Mouse (Mus musculus) urinary bladder, postnatal 36 days (tissue): ENCODE results near the gene Tmem54.
A peak's percentile ranks its signal among the peaks of the same experiment; 100 is the strongest.

Experiments used
- DNase-seq, 2 experiments: peaks; one replicate each; pipeline ENCODE4 v3.0.0; 2022; ENCODE audit warnings: low spot score in 2 of 2, mixed read lengths in 1 of 2

Gene Tmem54

GRCm38 (mm10) chr4:129105356-129105755 lies at the start of gene Tmem54:
Gene Tmem54, plus strand, starts transcription at chr4:129105548.
- peak; percentile 73 to 76 for DNase-seq

- no peak for DNase-seq
These were observed 49.8 kb upstream of the Tmem54 start for GRCm38 (mm10) chr4:129055562-129055961.

DNA sequence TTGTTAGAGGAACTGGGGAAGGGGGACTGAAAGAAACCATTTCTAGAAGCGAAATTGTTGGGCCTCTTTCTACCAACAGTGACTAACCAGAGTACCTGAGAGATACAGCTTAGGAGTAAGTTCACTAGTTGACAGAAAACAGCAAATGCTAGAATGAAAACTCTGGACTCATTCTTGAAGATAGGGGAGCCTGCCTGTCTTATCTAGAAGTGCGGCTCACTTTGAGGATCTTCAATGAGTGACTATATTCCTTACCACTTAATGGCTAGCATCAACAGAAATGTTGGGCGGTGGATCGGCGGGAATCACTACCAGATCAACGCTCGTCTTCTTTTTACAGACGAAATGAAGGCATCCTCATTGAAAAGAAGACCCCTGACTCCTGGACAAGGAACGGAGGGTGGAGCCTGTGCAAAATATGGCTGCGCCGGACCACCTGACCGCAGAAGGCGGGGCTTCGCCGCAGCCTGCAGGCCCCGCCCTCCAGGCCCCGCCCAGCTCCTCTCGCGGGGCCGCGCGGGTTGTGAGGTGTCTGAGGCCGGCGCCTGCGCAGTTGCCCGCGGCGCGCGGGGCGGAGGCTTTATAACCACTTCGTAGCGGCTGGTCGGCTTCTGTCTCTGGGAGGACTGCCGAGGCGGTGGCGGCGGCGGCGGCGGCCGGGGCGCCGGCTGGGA lies 47.7 kb upstream of the Tmem54 start:
- peak; percentile 95 to 97 for DNase-seq

GRCm38 (mm10) chr4:129058207-129059092 lies 46.9 kb upstream of the Tmem54 start, which contains the start of gene Rnf19b:
Gene Rnf19b, plus strand, starts transcription at chr4:129058271.
- peak in 1 of 2 experiments; percentile 42 for DNase-seq

GRCm38 (mm10) chr4:129059125-129059551 lies 46.2 kb upstream of the Tmem54 start:
- DNase-seq = no peak

DNA sequence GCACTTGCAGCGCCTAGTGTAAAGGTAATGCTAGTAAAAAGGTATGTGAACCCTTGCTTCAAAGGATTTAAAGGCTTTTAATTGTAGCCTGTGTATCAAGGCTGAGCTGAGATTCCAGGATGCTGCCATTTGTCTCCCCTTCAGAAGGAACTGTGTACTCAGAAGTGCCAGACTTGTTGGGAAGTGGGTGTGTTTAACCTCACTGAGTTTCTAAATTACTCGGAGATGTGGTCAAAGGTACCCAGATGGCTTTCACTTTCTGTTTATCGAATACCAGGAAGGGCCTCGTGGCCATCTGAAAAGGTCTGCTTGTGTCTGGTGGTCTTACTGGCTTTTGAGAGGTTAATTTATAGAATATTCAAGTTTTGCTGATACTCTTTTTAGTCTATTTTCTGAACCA lies 45.4 kb upstream of the Tmem54 start:
- DNase-seq = no peak

- no peak for DNase-seq
These were observed 43.9 kb upstream of the Tmem54 start for GRCm38 (mm10) chr4:129061486-129061885.

GRCm38 (mm10) chr4:129062281-129063075 lies 42.9 kb upstream of the Tmem54 start:
- no peak for DNase-seq

DNA sequence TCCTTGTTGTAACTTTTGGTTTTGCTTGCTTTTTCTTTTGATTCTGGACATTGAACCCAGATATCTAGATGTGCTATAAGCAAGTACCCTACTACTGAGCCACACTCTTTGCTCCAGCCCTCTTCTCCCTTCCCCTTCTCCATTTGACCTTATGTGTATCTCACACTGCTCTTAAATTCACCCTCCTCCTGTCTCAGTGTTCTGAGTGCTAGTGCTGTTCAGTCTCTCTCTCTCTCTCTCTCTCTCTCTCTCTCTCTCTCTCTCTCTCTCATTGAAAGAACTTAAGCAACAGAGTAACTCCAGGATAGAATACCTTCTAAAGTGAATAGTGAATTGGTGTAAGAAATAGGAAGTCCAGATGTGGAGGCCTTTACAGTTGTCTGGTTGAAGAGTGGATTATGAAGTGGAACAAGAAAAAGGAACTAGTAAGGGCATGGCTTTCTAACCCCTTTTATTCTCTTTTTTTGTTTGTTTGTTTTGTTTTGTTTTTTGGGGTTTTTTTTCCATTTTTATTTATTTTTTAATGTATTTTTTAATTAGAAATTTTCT lies 39.6 kb upstream of the Tmem54 start:
- no peak for DNase-seq

- no peak for DNase-seq
These were observed 37.5 kb upstream of the Tmem54 start for GRCm38 (mm10) chr4:129067638-129068415.

DNA sequence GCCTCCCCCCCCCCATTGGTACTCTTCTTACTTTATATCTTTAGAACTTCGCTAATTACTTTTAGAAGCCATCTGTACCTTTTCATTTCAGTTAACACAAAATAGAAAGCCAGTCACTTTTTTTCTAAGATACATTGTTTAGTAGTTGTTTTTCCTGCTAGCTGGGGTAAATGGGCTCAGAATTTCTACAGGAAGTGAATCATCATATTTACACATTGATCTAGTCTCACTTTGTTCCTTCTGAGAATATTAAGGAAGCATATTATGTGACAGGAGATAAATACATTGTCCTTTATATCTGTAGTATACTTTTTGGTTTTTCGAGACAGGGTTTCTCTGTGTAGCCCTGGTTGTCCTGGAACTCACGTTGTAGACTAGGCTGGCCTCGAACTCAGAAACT lies 36.5 kb upstream of the Tmem54 start:
- no peak for DNase-seq

- DNase-seq = no peak
These were observed 26.2 kb upstream of the Tmem54 start for GRCm38 (mm10) chr4:129079126-129079525.

GRCm38 (mm10) chr4:129081041-129081440 lies 24.3 kb upstream of the Tmem54 start:
- no peak for DNase-seq

- DNase-seq = peak in 1 of 2 experiments; percentile 40
These were observed 23.8 kb upstream of the Tmem54 start for GRCm38 (mm10) chr4:129081512-129081911.

- DNase-seq = no peak
These were observed 23.4 kb upstream of the Tmem54 start for GRCm38 (mm10) chr4:129081939-129082338.

DNA sequence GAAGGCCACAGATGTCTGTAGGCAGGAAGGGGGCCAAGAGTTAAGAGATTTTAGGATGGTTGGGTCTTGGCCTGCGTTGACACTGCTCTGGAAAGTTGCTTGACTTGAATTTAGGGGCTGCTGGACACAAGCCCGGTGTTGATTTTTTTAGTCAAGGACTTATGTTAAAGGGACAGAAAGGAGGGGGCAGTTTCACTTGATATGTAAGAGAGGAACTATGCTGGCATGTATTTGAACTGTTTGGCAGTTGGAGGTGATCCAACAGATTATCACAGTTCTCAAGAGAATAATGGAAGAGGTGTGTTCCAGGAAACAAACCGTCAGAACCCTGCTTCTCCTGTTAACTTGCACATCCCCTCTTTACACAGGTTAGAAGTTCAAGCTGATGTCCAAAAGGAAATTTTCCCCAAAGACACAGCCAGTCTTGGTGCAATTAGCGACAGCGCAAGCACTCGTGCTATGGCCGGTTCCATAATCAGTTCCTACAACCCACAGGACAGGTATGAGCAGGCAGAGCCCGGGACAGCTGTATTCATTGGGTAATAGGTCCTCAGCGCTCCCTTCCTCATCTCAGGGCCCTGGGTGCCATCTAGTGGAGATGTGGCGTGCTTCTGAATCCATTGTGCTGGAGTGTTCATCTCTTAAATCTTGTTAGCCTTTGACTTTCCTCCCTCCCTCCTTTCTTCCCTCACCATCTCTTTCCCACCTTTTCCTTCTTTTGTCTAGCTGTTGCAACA lies 22.8 kb upstream of the Tmem54 start:
- DNase-seq = peak; percentile 63 to 82

DNA sequence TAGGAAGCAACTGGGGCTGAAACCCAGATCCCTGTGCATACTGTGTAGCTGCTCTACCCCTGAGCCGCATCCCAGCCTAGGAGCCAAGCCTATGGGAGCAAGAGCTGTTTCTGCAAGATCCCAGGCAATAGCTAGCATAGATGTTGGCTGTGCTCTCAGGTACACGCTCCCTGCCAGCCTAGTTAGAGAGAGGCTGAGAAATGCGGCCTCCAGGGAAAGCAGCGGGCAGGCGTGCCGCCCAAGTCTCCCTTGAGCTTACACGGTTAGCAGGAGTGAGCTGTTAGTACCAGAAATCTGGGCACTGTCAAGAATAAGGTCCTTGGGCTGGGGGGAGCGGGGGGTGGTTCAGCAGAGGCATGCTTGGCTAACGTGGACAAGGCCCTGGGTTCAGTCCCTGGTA lies 20.5 kb upstream of the Tmem54 start:
- no peak for DNase-seq

GRCm38 (mm10) chr4:129086078-129086477 lies 19.3 kb upstream of the Tmem54 start:
- DNase-seq = peak; percentile 61 to 66

GRCm38 (mm10) chr4:129087850-129088249 lies 17.5 kb upstream of the Tmem54 start:
- no peak for DNase-seq

- no peak for DNase-seq
These were observed 10.1 kb upstream of the Tmem54 start for GRCm38 (mm10) chr4:129095276-129095675.
